In genomic region chr4:100061396-100062066, GRCm38 (mm10) we compare ENCODE assay signal across 21 mouse cellular contexts. TPM values are rescaled to one million over a fixed set of nuclear protein-coding genes. Genes with fewer than 3 reads are reported as not detected.
DNase-seq lines count a peak whose midpoint lies in the region; ATAC-seq lines count a peak whose summit lies in the region.
"Had no signal": no experiment of that assay in that cellular context is flagged by ENCODE, and none has a peak within 500 bp of the region (broad histone marks: within the 10 kb centered on the region; RNA-seq: fewer than 3 reads in every experiment).

No protein-coding gene starts in this region.

- H3K9ac ChIP-seq in limb, embryonic 12.5 days (replicated peaks), result no peak overlapping the region
- no peak overlapping the region for H3K9ac ChIP-seq in midbrain, embryonic 15.5 days
- H3K9ac ChIP-seq in forebrain, embryonic 14.5 days (ENCODE audit: low read length), result no peak overlapping the region
- H3K9ac ChIP-seq: hindbrain, embryonic 15.5 days; kidney, embryonic 15.5 days had no signal

- peak overlapping the region; percentile 44; the same call in 1 of the 2 replicates for H3K27ac ChIP-seq in embryonic facial prominence, embryonic 10.5 days (replicated peaks)
- H3K27ac ChIP-seq in limb, embryonic 12.5 days, result peak overlapping the region; percentile 79
- H3K27ac ChIP-seq in midbrain, embryonic 15.5 days, result no peak overlapping the region
- H3K27ac ChIP-seq in forebrain, embryonic 14.5 days (ENCODE audit: low read depth, low read length), result no peak overlapping the region
- H3K27ac ChIP-seq: hindbrain, embryonic 15.5 days; kidney, embryonic 15.5 days had no signal

- DNase-seq in kidney, postnatal 4 days, result peak; percentile 30 to 34
- no peak for DNase-seq in kidney, adult 18-20 months
- DNase-seq in embryonic facial prominence, embryonic 10.5 days (ENCODE audit: low spot score), result peak; percentile 36
- peak; percentile 23 for DNase-seq in gastrocnemius, adult 18-20 months (ENCODE audit: low spot score)
- no peak for DNase-seq in kidney, postnatal 36 days
- DNase-seq in forebrain, embryonic 14.5 days (ENCODE audit: low spot score), result no peak
- DNase-seq: adrenal gland, postnatal 36 days; cerebellum, adult 18-20 months; cerebellum, postnatal 25 days; heart, postnatal 10 days; retina, postnatal 1 day had no signal

- 0 out of 2 replicates have a peak, but pooled peaks have one; percentile 35 for ATAC-seq in limb, embryonic 12.5 days (ENCODE audit: insufficient number of reproducible peaks, insufficient read depth, low FRiP score, low TSS enrichment, low read depth)
- no peak for ATAC-seq in midbrain, embryonic 15.5 days (replicated peaks)
- no peak for ATAC-seq in forebrain, embryonic 14.5 days
- ATAC-seq: intestine, embryonic 16.5 days had no signal

- whole genome bisulfite sequencing in embryonic facial prominence, embryonic 10.5 days, result 72% methylated on average over 19 of the region's 19 CpGs
- 42% methylated on average over 19 of the region's 19 CpGs for WGBS in limb, embryonic 12.5 days
- WGBS in midbrain, embryonic 15.5 days, result 70% methylated on average over 19 of the region's 19 CpGs
- 76% methylated on average over 19 of the region's 19 CpGs for WGBS in forebrain, embryonic 14.5 days

- peaks cover 7% of the 10 kb centered on the region for H3K27me3 ChIP-seq in embryonic facial prominence, embryonic 10.5 days (replicated peaks; ENCODE audit: low read depth, poor library complexity, severe bottlenecking)
- 0 out of 2 replicates have a peak, but pooled peaks cover 3% of the 10 kb centered on the region for H3K27me3 ChIP-seq in limb, embryonic 12.5 days
- H3K27me3 ChIP-seq in midbrain, embryonic 15.5 days (replicated peaks), result no peaks in the 10 kb centered on the region
- H3K27me3 ChIP-seq in forebrain, embryonic 14.5 days (replicated peaks; ENCODE audit: control insufficient read depth, insufficient read depth, low read length), result no peaks in the 10 kb centered on the region
- H3K27me3 ChIP-seq: CH12.LX; hindbrain, embryonic 15.5 days; kidney, embryonic 15.5 days had no signal

- no peaks in the 10 kb centered on the region for H3K36me3 ChIP-seq in embryonic facial prominence, embryonic 10.5 days (replicated peaks)
- no peaks in the 10 kb centered on the region for H3K36me3 ChIP-seq in limb, embryonic 12.5 days
- no peaks in the 10 kb centered on the region for H3K36me3 ChIP-seq in midbrain, embryonic 15.5 days (replicated peaks)
- H3K36me3 ChIP-seq in forebrain, embryonic 14.5 days (ENCODE audit: control insufficient read depth, insufficient read depth, low read length), result no peaks in the 10 kb centered on the region
- H3K36me3 ChIP-seq: hindbrain, embryonic 15.5 days; kidney, embryonic 15.5 days had no signal

- peaks cover 24% of the 10 kb centered on the region for H3K4me1 ChIP-seq in embryonic facial prominence, embryonic 10.5 days
- H3K4me1 ChIP-seq in limb, embryonic 12.5 days (replicated peaks), result peaks cover 29% of the 10 kb centered on the region
- no peaks in the 10 kb centered on the region for H3K4me1 ChIP-seq in midbrain, embryonic 15.5 days
- H3K4me1 ChIP-seq in forebrain, embryonic 14.5 days (ENCODE audit: control insufficient read depth, insufficient read depth, low read length), result no peaks in the 10 kb centered on the region
- H3K4me1 ChIP-seq: hindbrain, embryonic 15.5 days had no signal

- H3K4me3 ChIP-seq in embryonic facial prominence, embryonic 10.5 days, result no peak overlapping the region
- H3K4me3 ChIP-seq in limb, embryonic 12.5 days (replicated peaks), result no peak overlapping the region
- no peak overlapping the region for H3K4me3 ChIP-seq in midbrain, embryonic 15.5 days
- H3K4me3 ChIP-seq in forebrain, embryonic 14.5 days (ENCODE audit: low read depth, low read length), result no peak overlapping the region
- H3K4me3 ChIP-seq: hindbrain, embryonic 15.5 days; kidney, embryonic 15.5 days had no signal

- H3K9me3 ChIP-seq in embryonic facial prominence, embryonic 10.5 days, result no peaks in the 10 kb centered on the region
- no peaks in the 10 kb centered on the region for H3K9me3 ChIP-seq in limb, embryonic 12.5 days
- no peaks in the 10 kb centered on the region for H3K9me3 ChIP-seq in midbrain, embryonic 15.5 days
- H3K9me3 ChIP-seq in forebrain, embryonic 14.5 days (replicated peaks; ENCODE audit: control insufficient read depth, low read length), result no peaks in the 10 kb centered on the region
- H3K9me3 ChIP-seq: hindbrain, embryonic 15.5 days; kidney, embryonic 15.5 days had no signal

- H3K4me2 ChIP-seq in limb, embryonic 12.5 days, result peak overlapping the region; percentile 32
- H3K4me2 ChIP-seq in midbrain, embryonic 15.5 days, result no peak overlapping the region
- H3K4me2 ChIP-seq in forebrain, embryonic 14.5 days (ENCODE audit: low read length), result no peak overlapping the region
- H3K4me2 ChIP-seq: heart, embryonic 11.5 days; hindbrain, embryonic 15.5 days; kidney, embryonic 15.5 days; liver, embryonic 11.5 days; midbrain, embryonic 11.5 days had no signal

RNA-seq across cellular contexts. Expression of gene Ror1, which starts 34.1 kb away (rescaled TPM):
- 11.4 and 12.0 TPM in 2 replicates for polyA plus RNA-seq in embryonic facial prominence, embryonic 10.5 days (2016; fragmentation: Nextera tagmentation; extraction: Ambion mirVana)
- total RNA-seq in gastrocnemius, adult 18-20 months (2021), result 1 to 10 TPM; 1.1 to 1.4 TPM
- 11.2 and 11.5 TPM in 2 replicates for polyA plus RNA-seq in limb, embryonic 12.5 days (2016; fragmentation: Nextera tagmentation; extraction: Ambion mirVana)
- polyA plus RNA-seq in midbrain, embryonic 15.5 days (2015; fragmentation: Nextera tagmentation; extraction: Ambion mirVana), result 1.1 and 1.6 TPM in 2 replicates
- 0.84 and 1.1 TPM in 2 replicates for polyA plus RNA-seq in forebrain, embryonic 14.5 days (2014; fragmentation: Nextera tagmentation; extraction: Ambion mirVana)
- total RNA-seq: CH12.LX; monocyte, adult 5-6 weeks had no signal

Comparison
In these comparisons a context has a peak if more than half of its experiments do, and no peak if none do; other contexts are left out.
1. DNase-seq: peak in kidney, postnatal 4 days (2 of 2), embryonic facial prominence, embryonic 10.5 days (single experiment) and gastrocnemius, adult 18-20 months (single experiment); none in kidney, adult 18-20 months (single experiment), kidney, postnatal 36 days (0 of 2) and forebrain, embryonic 14.5 days (single experiment).
2. H3K27ac ChIP-seq: peak in embryonic facial prominence, embryonic 10.5 days (single experiment) and limb, embryonic 12.5 days (single experiment); none in midbrain, embryonic 15.5 days (single experiment) and forebrain, embryonic 14.5 days (single experiment).